11 mouse cellular contexts compared by ENCODE assay signal in the genomic region with DNA sequence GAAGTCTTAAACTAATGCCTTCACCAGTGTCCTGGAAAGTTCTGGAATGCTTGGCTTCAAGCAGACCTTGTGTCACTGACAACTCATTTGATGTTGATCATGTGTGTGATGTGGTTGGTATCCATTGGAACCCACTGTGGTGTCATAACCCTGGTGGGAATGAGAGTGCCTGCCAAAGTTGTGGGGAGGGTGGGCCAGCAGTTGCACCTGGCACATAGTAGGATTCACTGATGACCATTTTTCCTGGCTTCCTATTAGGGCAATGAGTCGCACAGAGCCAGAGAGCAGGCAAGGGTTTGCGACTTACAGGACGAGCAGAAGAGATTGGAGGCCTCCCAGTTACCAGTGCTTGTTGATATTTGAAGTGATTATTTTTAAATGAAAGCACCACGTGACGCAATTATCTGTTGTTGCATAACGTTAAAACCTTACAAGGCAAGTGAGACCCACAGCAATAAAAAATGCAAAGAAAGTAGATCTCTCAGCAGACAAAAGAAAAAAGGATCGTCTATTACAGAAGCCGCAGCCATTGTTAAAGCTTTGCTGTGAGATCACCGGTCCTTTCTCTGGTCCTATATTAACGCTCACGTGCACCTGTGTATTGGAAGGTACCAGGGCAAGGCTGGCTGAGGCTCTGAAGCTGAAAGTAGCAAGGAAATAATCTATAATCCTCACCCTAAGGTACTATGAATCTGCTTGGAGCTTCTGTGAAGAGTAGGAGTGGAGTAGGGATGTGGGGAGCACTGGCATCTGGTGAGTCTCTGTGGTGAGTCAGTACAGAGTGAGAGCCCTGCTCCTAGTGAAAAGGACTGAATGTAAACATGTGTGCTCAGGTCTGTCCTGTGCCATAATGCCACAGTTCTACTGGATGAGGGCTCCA.
DNase-seq lines count a peak whose midpoint lies in the region; ATAC-seq and TF ChIP-seq lines count a peak whose summit lies in the region.
"Had no signal": no experiment of that assay in that cellular context is flagged by ENCODE, and none has a peak within 500 bp of the region (broad histone marks: within the 10 kb centered on the region; RNA-seq: fewer than 3 reads in every experiment).

No protein-coding gene starts in this region.

- WGBS in liver, adult 2 months, result 66% methylated on average over 11 of the region's 11 CpGs
- WGBS in forebrain, embryonic 16.5 days, result 50% methylated on average over 11 of the region's 11 CpGs
- WGBS in neural tube, embryonic 15.5 days, result 61% methylated on average over 11 of the region's 11 CpGs

- H3K9me3 ChIP-seq in forebrain, embryonic 16.5 days (ENCODE audit: control insufficient read depth, low read length), result no peaks in the 10 kb centered on the region
- H3K9me3 ChIP-seq in neural tube, embryonic 15.5 days (replicated peaks), result no peaks in the 10 kb centered on the region
- H3K9me3 ChIP-seq: liver, embryonic 13.5 days had no signal

- no peak overlapping the region for H3K27ac ChIP-seq in liver, adult 2 months (replicated peaks; ENCODE audit: insufficient read depth, low read depth, low read length)
- peak overlapping the region; percentile 52 for H3K27ac ChIP-seq in forebrain, embryonic 16.5 days (ENCODE audit: low read length)
- H3K27ac ChIP-seq in neural tube, embryonic 15.5 days (replicated peaks), result no peak overlapping the region
- H3K27ac ChIP-seq: liver, embryonic 13.5 days had no signal

- H3K36me3 ChIP-seq in liver, adult 2 months (ENCODE audit: control insufficient read depth, insufficient read depth, low read length), result no peaks in the 10 kb centered on the region
- H3K36me3 ChIP-seq in forebrain, embryonic 16.5 days (ENCODE audit: control insufficient read depth, insufficient read depth), result no peaks in the 10 kb centered on the region
- H3K36me3 ChIP-seq in neural tube, embryonic 15.5 days, result no peaks in the 10 kb centered on the region

- H3K79me2 ChIP-seq in liver, adult 2 months (ENCODE audit: control insufficient read depth, insufficient read depth, low read length), result no peaks in the 10 kb centered on the region

- TF ChIP-seq CTCF in liver, adult 2 months (IDR thresholded peaks at IDR 0.05; ENCODE audit: low read depth, low read length), result no peak

- no peaks in the 10 kb centered on the region for H3K27me3 ChIP-seq in liver, adult 2 months (ENCODE audit: control insufficient read depth, insufficient read depth, low read length)
- no peaks in the 10 kb centered on the region for H3K27me3 ChIP-seq in forebrain, embryonic 16.5 days (replicated peaks; ENCODE audit: control insufficient read depth, insufficient read depth, low read length)
- H3K27me3 ChIP-seq in neural tube, embryonic 15.5 days (replicated peaks), result no peaks in the 10 kb centered on the region
- H3K27me3 ChIP-seq: CH12.LX had no signal

- H3K4me3 ChIP-seq in liver, adult 2 months (ENCODE audit: insufficient read depth, low read depth, low read length), result no peak overlapping the region
- H3K4me3 ChIP-seq in forebrain, embryonic 16.5 days (replicated peaks; ENCODE audit: low read length), result no peak overlapping the region
- H3K4me3 ChIP-seq in neural tube, embryonic 15.5 days (replicated peaks), result no peak overlapping the region
- H3K4me3 ChIP-seq: liver, embryonic 13.5 days had no signal

- H3K9ac ChIP-seq in liver, adult 2 months (ENCODE audit: low read depth, low read length), result no peak overlapping the region
- H3K9ac ChIP-seq in forebrain, embryonic 16.5 days (replicated peaks; ENCODE audit: low read depth, low read length), result no peak overlapping the region
- no peak overlapping the region for H3K9ac ChIP-seq in neural tube, embryonic 15.5 days (replicated peaks)
- H3K9ac ChIP-seq: liver, embryonic 13.5 days had no signal

- peaks cover 5% of the 10 kb centered on the region; the same call in 1 of the 2 replicates for H3K4me1 ChIP-seq in liver, adult 2 months (ENCODE audit: control insufficient read depth, insufficient read depth, low read length)
- H3K4me1 ChIP-seq in forebrain, embryonic 16.5 days (replicated peaks; ENCODE audit: control insufficient read depth, insufficient read depth, low read length), result peaks cover 37% of the 10 kb centered on the region
- peaks cover 25% of the 10 kb centered on the region for H3K4me1 ChIP-seq in neural tube, embryonic 15.5 days

- no peak for ATAC-seq in forebrain, embryonic 16.5 days
- ATAC-seq in neural tube, embryonic 15.5 days (ENCODE audit: low FRiP score), result no peak

- peak; percentile 48 for DNase-seq in gastrocnemius, postnatal 25 days
- DNase-seq in gastrocnemius, postnatal 4 days (ENCODE audit: low spot score in 2 of 2), result no peak
- DNase-seq in liver, adult 2 months (ENCODE audit: extremely low read depth, low read depth, low spot score), result peak; percentile 40
- DNase-seq in liver (no peak), NIH3T3 (ENCODE audit: low read depth) (peak; percentile 69)
- DNase-seq in adrenal gland, adult 2 months, result no peak
- DNase-seq: thymus, postnatal 36 days had no signal

- no peak overlapping the region for H3K4me2 ChIP-seq in forebrain, embryonic 16.5 days (ENCODE audit: low read length)
- no peak overlapping the region for H3K4me2 ChIP-seq in neural tube, embryonic 15.5 days

- no peak for TF ChIP-seq POLR2A in liver, adult 2 months (IDR thresholded peaks at IDR 0.05; ENCODE audit: extremely low read depth, insufficient read depth, low read length)

Comparison
In these comparisons a context has a peak if more than half of its experiments do, and no peak if none do; other contexts are left out.
1. DNase-seq: peak in gastrocnemius, postnatal 25 days (single experiment), liver, adult 2 months (single experiment) and NIH3T3 (single experiment); none in gastrocnemius, postnatal 4 days (0 of 2), liver (single experiment) and adrenal gland, adult 2 months (single experiment).